Mouse (Mus musculus): ENCODE data around the gene 2610042L04Rik. TPM values are rescaled to one million over a fixed set of nuclear protein-coding genes. Genes with fewer than 3 reads are reported as not detected.
"Not testable (repeated sequence)": the region's sequence is repeated elsewhere in the genome, so short reads cannot be mapped to it uniquely, and the experiment has no call there.

2610042L04Rik gene
- 0.15 TPM in 1 of 2 replicates, not detected in the other for polyA plus RNA-seq (2015; fragmentation: Nextera tagmentation; extraction: Ambion mirVana)

- H3K4me1 ChIP-seq (ENCODE audit: control insufficient read depth, insufficient read depth, low read length); ATAC-seq (ENCODE audit: insufficient read depth, low FRiP score); H3K9me3 ChIP-seq (replicated peaks; ENCODE audit: control insufficient read depth, low read length); H3K27me3 ChIP-seq (ENCODE audit: control insufficient read depth, insufficient read depth, low read length); H3K36me3 ChIP-seq (ENCODE audit: control insufficient read depth, insufficient read depth, low read length); H3K27ac ChIP-seq (ENCODE audit: low read length): not testable (repeated sequence)
- H3K4me2 ChIP-seq (ENCODE audit: low read depth, low read length), result peak within 1 kb of the TSS; percentile 59
- H3K4me3 ChIP-seq (replicated peaks; ENCODE audit: low read length), result peak within 1 kb of the TSS; percentile 34
- 3% methylated on average over 19 of the region's 48 CpGs for WGBS
- peak within 1 kb of the TSS; percentile 43; the same call in 1 of the 2 replicates for H3K9ac ChIP-seq (ENCODE audit: low read length)
Observed at GRCm38 (mm10) chr14:4334476-4335080, at the start of gene 2610042L04Rik. TSS of gene 2610042L04Rik (plus strand) at chr14:4334763.

GRCm38 (mm10) chr14:4316983-4317382, 17.6 kb upstream of the 2610042L04Rik start, which contains the start of gene Gm3149:
TSS of gene Gm3149 (plus strand) at chr14:4317283.
- not testable (repeated sequence) for H3K4me3 ChIP-seq (replicated peaks; ENCODE audit: low read length); H3K9ac ChIP-seq (ENCODE audit: low read length); H3K4me1 ChIP-seq (ENCODE audit: control insufficient read depth, insufficient read depth, low read length); H3K27me3 ChIP-seq (ENCODE audit: control insufficient read depth, insufficient read depth, low read length); H3K9me3 ChIP-seq (replicated peaks; ENCODE audit: control insufficient read depth, low read length); H3K36me3 ChIP-seq (ENCODE audit: control insufficient read depth, insufficient read depth, low read length); H3K27ac ChIP-seq (ENCODE audit: low read length); H3K4me2 ChIP-seq (ENCODE audit: low read depth, low read length); ATAC-seq (ENCODE audit: insufficient read depth, low FRiP score)
- no CpG with 5 or more reads among the region's 1 CpGs for WGBS

GRCm38 (mm10) chr14:4335506-4335905, 943 bp downstream of the 2610042L04Rik start:
- ATAC-seq (ENCODE audit: insufficient read depth, low FRiP score); H3K4me2 ChIP-seq (ENCODE audit: low read depth, low read length); H3K27me3 ChIP-seq (ENCODE audit: control insufficient read depth, insufficient read depth, low read length); H3K36me3 ChIP-seq (ENCODE audit: control insufficient read depth, insufficient read depth, low read length); H3K9ac ChIP-seq (ENCODE audit: low read length); H3K27ac ChIP-seq (ENCODE audit: low read length); H3K4me1 ChIP-seq (ENCODE audit: control insufficient read depth, insufficient read depth, low read length); H3K9me3 ChIP-seq (replicated peaks; ENCODE audit: control insufficient read depth, low read length); H3K4me3 ChIP-seq (replicated peaks; ENCODE audit: low read length): not testable (repeated sequence)
- WGBS, result 6% methylated on average over 6 of the region's 8 CpGs

- not testable (repeated sequence) for H3K4me1 ChIP-seq (ENCODE audit: control insufficient read depth, insufficient read depth, low read length); H3K27me3 ChIP-seq (ENCODE audit: control insufficient read depth, insufficient read depth, low read length); H3K9ac ChIP-seq (ENCODE audit: low read length); H3K4me3 ChIP-seq (replicated peaks; ENCODE audit: low read length); H3K36me3 ChIP-seq (ENCODE audit: control insufficient read depth, insufficient read depth, low read length); H3K4me2 ChIP-seq (ENCODE audit: low read depth, low read length); ATAC-seq (ENCODE audit: insufficient read depth, low FRiP score); H3K9me3 ChIP-seq (replicated peaks; ENCODE audit: control insufficient read depth, low read length); H3K27ac ChIP-seq (ENCODE audit: low read length)
- WGBS, result 83% methylated on average over 3 of the region's 3 CpGs
Observed at GRCm38 (mm10) chr14:4368991-4369390, 34.4 kb downstream of the 2610042L04Rik start.

- H3K27ac ChIP-seq (ENCODE audit: low read length); H3K9me3 ChIP-seq (replicated peaks; ENCODE audit: control insufficient read depth, low read length); H3K36me3 ChIP-seq (ENCODE audit: control insufficient read depth, insufficient read depth, low read length); H3K4me1 ChIP-seq (ENCODE audit: control insufficient read depth, insufficient read depth, low read length); H3K9ac ChIP-seq (ENCODE audit: low read length); H3K27me3 ChIP-seq (ENCODE audit: control insufficient read depth, insufficient read depth, low read length); ATAC-seq (ENCODE audit: insufficient read depth, low FRiP score); H3K4me2 ChIP-seq (ENCODE audit: low read depth, low read length); H3K4me3 ChIP-seq (replicated peaks; ENCODE audit: low read length): not testable (repeated sequence)
- WGBS, result 71% methylated on average over 3 of the region's 3 CpGs
Observed at GRCm38 (mm10) chr14:4369691-4370090, 35.1 kb downstream of the 2610042L04Rik start.

- not testable (repeated sequence) for H3K4me1 ChIP-seq (ENCODE audit: control insufficient read depth, insufficient read depth, low read length); H3K36me3 ChIP-seq (ENCODE audit: control insufficient read depth, insufficient read depth, low read length); H3K9me3 ChIP-seq (replicated peaks; ENCODE audit: control insufficient read depth, low read length); H3K4me3 ChIP-seq (replicated peaks; ENCODE audit: low read length); H3K27me3 ChIP-seq (ENCODE audit: control insufficient read depth, insufficient read depth, low read length); ATAC-seq (ENCODE audit: insufficient read depth, low FRiP score); H3K27ac ChIP-seq (ENCODE audit: low read length); H3K9ac ChIP-seq (ENCODE audit: low read length); H3K4me2 ChIP-seq (ENCODE audit: low read depth, low read length)
Observed at GRCm38 (mm10) chr14:4377871-4378270, 43.3 kb downstream of the 2610042L04Rik start.

GRCm38 (mm10) chr14:4385606-4386005, 51.0 kb downstream of the 2610042L04Rik start:
- H3K27ac ChIP-seq (ENCODE audit: low read length); ATAC-seq (ENCODE audit: insufficient read depth, low FRiP score); H3K4me1 ChIP-seq (ENCODE audit: control insufficient read depth, insufficient read depth, low read length); H3K9ac ChIP-seq (ENCODE audit: low read length); H3K36me3 ChIP-seq (ENCODE audit: control insufficient read depth, insufficient read depth, low read length); H3K4me2 ChIP-seq (ENCODE audit: low read depth, low read length); H3K27me3 ChIP-seq (ENCODE audit: control insufficient read depth, insufficient read depth, low read length); H3K9me3 ChIP-seq (replicated peaks; ENCODE audit: control insufficient read depth, low read length); H3K4me3 ChIP-seq (replicated peaks; ENCODE audit: low read length): not testable (repeated sequence)

- not testable (repeated sequence) for H3K4me3 ChIP-seq (replicated peaks; ENCODE audit: low read length); H3K9ac ChIP-seq (ENCODE audit: low read length); H3K27me3 ChIP-seq (ENCODE audit: control insufficient read depth, insufficient read depth, low read length); H3K27ac ChIP-seq (ENCODE audit: low read length); H3K4me1 ChIP-seq (ENCODE audit: control insufficient read depth, insufficient read depth, low read length); H3K36me3 ChIP-seq (ENCODE audit: control insufficient read depth, insufficient read depth, low read length); ATAC-seq (ENCODE audit: insufficient read depth, low FRiP score); H3K9me3 ChIP-seq (replicated peaks; ENCODE audit: control insufficient read depth, low read length); H3K4me2 ChIP-seq (ENCODE audit: low read depth, low read length)
- 100% methylated on average over 3 of the region's 6 CpGs for WGBS
Observed at GRCm38 (mm10) chr14:4392841-4393530, 58.4 kb downstream of the 2610042L04Rik start.

- not testable (repeated sequence) for H3K27ac ChIP-seq (ENCODE audit: low read length); H3K9me3 ChIP-seq (replicated peaks; ENCODE audit: control insufficient read depth, low read length); H3K4me2 ChIP-seq (ENCODE audit: low read depth, low read length); H3K4me1 ChIP-seq (ENCODE audit: control insufficient read depth, insufficient read depth, low read length); ATAC-seq (ENCODE audit: insufficient read depth, low FRiP score); H3K36me3 ChIP-seq (ENCODE audit: control insufficient read depth, insufficient read depth, low read length); H3K9ac ChIP-seq (ENCODE audit: low read length); H3K4me3 ChIP-seq (replicated peaks; ENCODE audit: low read length); H3K27me3 ChIP-seq (ENCODE audit: control insufficient read depth, insufficient read depth, low read length)
- 64% methylated on average over 1 of the region's 3 CpGs for WGBS
Observed at GRCm38 (mm10) chr14:4397226-4397625, 62.7 kb downstream of the 2610042L04Rik start, which contains the start of gene Gm3159. TSS of gene Gm3159 (plus strand) at chr14:4397526.
